Mouse (Mus musculus): ENCODE measurements around the gene Gm20521. TPM values are rescaled to one million over a fixed set of nuclear protein-coding genes. Genes with fewer than 3 reads are reported as not detected.

Gm20521 gene
- not detected for polyA plus RNA-seq (2014; fragmentation: Illumina TruSeq; extraction: RNeasy Lipid Tissue Mini Kit (QIAGEN cat#74804); ENCODE audit: low read depth, low replicate concordance)

GRCm38 (mm10) chr14:54883154-54884021 is at the start of gene Gm20521, which contains the start of gene Bcl2l2:
Gene Gm20521, plus strand, starts transcription at chr14:54883441.
Gene Bcl2l2, plus strand, starts transcription at chr14:54883377.

DNA sequence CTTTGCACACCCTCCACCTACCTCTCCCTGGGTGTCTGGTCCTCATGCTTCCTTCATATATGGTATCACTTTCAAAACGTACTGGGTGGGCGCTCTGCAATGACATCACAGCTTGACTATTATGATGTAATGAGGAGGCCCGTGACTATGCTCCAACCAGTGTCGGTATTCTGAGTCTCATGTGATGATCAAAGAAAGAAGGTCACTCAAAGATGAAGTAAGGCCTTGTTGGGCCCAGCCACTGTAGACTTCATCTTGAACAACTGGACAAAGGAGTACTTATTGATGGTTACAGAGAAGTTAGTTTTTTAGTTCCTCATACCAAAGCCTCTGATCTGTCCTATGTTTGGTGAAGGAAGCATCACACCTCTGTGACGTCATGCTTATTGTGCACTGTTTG is 12.4 kb upstream of the Gm20521 start, which contains the start of gene Homez:
TSS of gene Homez (minus strand) at position 101 of the 400 bp plus-strand sequence.

GRCm38 (mm10) chr14:54877048-54877715 is 6.1 kb upstream of the Gm20521 start, which contains the start of gene Ppp1r3e:
Gene Ppp1r3e, minus strand, starts transcription at chr14:54877550.

GRCm38 (mm10) chr14:54892200-54892599 is 9.0 kb downstream of the Gm20521 start, which contains the start of gene Pabpn1:
Gene Pabpn1, plus strand, starts transcription at chr14:54892500.

DNA sequence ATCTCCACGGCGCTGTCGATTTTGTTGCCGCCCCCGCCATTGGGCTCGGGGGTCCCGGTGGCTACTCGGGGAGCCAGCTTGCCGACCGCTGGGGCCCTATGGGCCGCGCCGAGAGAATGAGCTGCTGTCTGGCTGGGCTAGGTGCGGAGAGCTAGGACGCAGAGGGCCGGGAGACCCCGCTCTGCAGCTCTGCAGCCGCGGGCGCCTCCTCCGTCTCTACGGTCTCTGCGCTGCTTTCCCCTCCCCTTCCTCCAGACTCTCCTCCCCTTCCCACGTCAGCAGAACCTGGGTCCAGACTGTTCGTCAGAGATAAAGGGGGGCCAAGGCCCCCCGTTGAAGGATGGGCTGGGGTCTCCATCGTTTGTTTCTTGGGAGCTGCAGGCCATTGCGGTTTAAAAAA is 29.6 kb downstream of the Gm20521 start, which contains the start of gene Slc22a17:
TSS of gene Slc22a17 (minus strand) at position 247 of the 400 bp plus-strand sequence.

GRCm38 (mm10) chr14:54925349-54926342 is 42.4 kb downstream of the Gm20521 start, which contains the start of gene Efs:
Gene Efs, minus strand, starts transcription at chr14:54926126.

GRCm38 (mm10) chr14:54932645-54933150 is 49.5 kb downstream of the Gm20521 start, which contains the start of gene Il25:
Gene Il25, plus strand, starts transcription at chr14:54932695.

GRCm38 (mm10) chr14:54935904-54936830 is 52.9 kb downstream of the Gm20521 start, which contains the start of gene Cmtm5:
Gene Cmtm5, plus strand, starts transcription at chr14:54936261.

Other genes with a start within 250 kb of the Gm20521 start
- not detected for gene Gm17606, start 242.5 kb upstream of the Gm20521 start, polyA plus RNA-seq (2014; fragmentation: Illumina TruSeq; extraction: RNeasy Lipid Tissue Mini Kit (QIAGEN cat#74804); ENCODE audit: low read depth, low replicate concordance)
- gene Cdh24, start 242.1 kb upstream of the Gm20521 start, polyA plus RNA-seq (2014; fragmentation: Illumina TruSeq; extraction: RNeasy Lipid Tissue Mini Kit (QIAGEN cat#74804); ENCODE audit: low read depth, low replicate concordance) = 0.58 TPM
- gene 1700123O20Rik, start 197.2 kb upstream of the Gm20521 start, polyA plus RNA-seq (2014; fragmentation: Illumina TruSeq; extraction: RNeasy Lipid Tissue Mini Kit (QIAGEN cat#74804); ENCODE audit: low read depth, low replicate concordance) = 15.0 TPM
- gene Acin1, start 196.5 kb upstream of the Gm20521 start, polyA plus RNA-seq (2014; fragmentation: Illumina TruSeq; extraction: RNeasy Lipid Tissue Mini Kit (QIAGEN cat#74804); ENCODE audit: low read depth, low replicate concordance) = 103 TPM
- gene Gm29776, start 184.6 kb upstream of the Gm20521 start, polyA plus RNA-seq (2014; fragmentation: Illumina TruSeq; extraction: RNeasy Lipid Tissue Mini Kit (QIAGEN cat#74804); ENCODE audit: low read depth, low replicate concordance) = not detected
- gene Cebpe, start 171.3 kb upstream of the Gm20521 start, polyA plus RNA-seq (2014; fragmentation: Illumina TruSeq; extraction: RNeasy Lipid Tissue Mini Kit (QIAGEN cat#74804); ENCODE audit: low read depth, low replicate concordance) = not detected
- gene Slc7a8, start 101.5 kb upstream of the Gm20521 start, polyA plus RNA-seq (2014; fragmentation: Illumina TruSeq; extraction: RNeasy Lipid Tissue Mini Kit (QIAGEN cat#74804); ENCODE audit: low read depth, low replicate concordance) = 2.3 TPM
- gene Rnf212b, start 69.3 kb upstream of the Gm20521 start, polyA plus RNA-seq (2014; fragmentation: Illumina TruSeq; extraction: RNeasy Lipid Tissue Mini Kit (QIAGEN cat#74804); ENCODE audit: low read depth, low replicate concordance) = not detected
- gene Homez, start 12.5 kb upstream of the Gm20521 start, polyA plus RNA-seq (2014; fragmentation: Illumina TruSeq; extraction: RNeasy Lipid Tissue Mini Kit (QIAGEN cat#74804); ENCODE audit: low read depth, low replicate concordance) = 4.2 TPM
- 6.7 TPM for gene Ppp1r3e, start 5.9 kb upstream of the Gm20521 start, polyA plus RNA-seq (2014; fragmentation: Illumina TruSeq; extraction: RNeasy Lipid Tissue Mini Kit (QIAGEN cat#74804); ENCODE audit: low read depth, low replicate concordance)
- 44.0 TPM for gene Bcl2l2, start 64 bp upstream of the Gm20521 start, polyA plus RNA-seq (2014; fragmentation: Illumina TruSeq; extraction: RNeasy Lipid Tissue Mini Kit (QIAGEN cat#74804); ENCODE audit: low read depth, low replicate concordance)
- gene Pabpn1, start 9.1 kb downstream of the Gm20521 start, polyA plus RNA-seq (2014; fragmentation: Illumina TruSeq; extraction: RNeasy Lipid Tissue Mini Kit (QIAGEN cat#74804); ENCODE audit: low read depth, low replicate concordance) = 80.5 TPM
- 7.5 TPM for gene Slc22a17, start 29.7 kb downstream of the Gm20521 start, polyA plus RNA-seq (2014; fragmentation: Illumina TruSeq; extraction: RNeasy Lipid Tissue Mini Kit (QIAGEN cat#74804); ENCODE audit: low read depth, low replicate concordance)
- gene Efs, start 42.7 kb downstream of the Gm20521 start, polyA plus RNA-seq (2014; fragmentation: Illumina TruSeq; extraction: RNeasy Lipid Tissue Mini Kit (QIAGEN cat#74804); ENCODE audit: low read depth, low replicate concordance) = 2.7 TPM
- not detected for gene Il25, start 49.3 kb downstream of the Gm20521 start, polyA plus RNA-seq (2014; fragmentation: Illumina TruSeq; extraction: RNeasy Lipid Tissue Mini Kit (QIAGEN cat#74804); ENCODE audit: low read depth, low replicate concordance)
- gene Cmtm5, start 52.8 kb downstream of the Gm20521 start, polyA plus RNA-seq (2014; fragmentation: Illumina TruSeq; extraction: RNeasy Lipid Tissue Mini Kit (QIAGEN cat#74804); ENCODE audit: low read depth, low replicate concordance) = 1.1 TPM
- 19,749 TPM for gene Myh6, start 83.5 kb downstream of the Gm20521 start, polyA plus RNA-seq (2014; fragmentation: Illumina TruSeq; extraction: RNeasy Lipid Tissue Mini Kit (QIAGEN cat#74804); ENCODE audit: low read depth, low replicate concordance)
- gene Gm17428, start 93.5 kb downstream of the Gm20521 start, polyA plus RNA-seq (2014; fragmentation: Illumina TruSeq; extraction: RNeasy Lipid Tissue Mini Kit (QIAGEN cat#74804); ENCODE audit: low read depth, low replicate concordance) = not detected
- gene Myh7, start 111.2 kb downstream of the Gm20521 start, polyA plus RNA-seq (2014; fragmentation: Illumina TruSeq; extraction: RNeasy Lipid Tissue Mini Kit (QIAGEN cat#74804); ENCODE audit: low read depth, low replicate concordance) = 68.0 TPM
- 34.7 TPM for gene Ngdn, start 132.0 kb downstream of the Gm20521 start, polyA plus RNA-seq (2014; fragmentation: Illumina TruSeq; extraction: RNeasy Lipid Tissue Mini Kit (QIAGEN cat#74804); ENCODE audit: low read depth, low replicate concordance)
- 2.3 TPM for gene Zfhx2, start 208.9 kb downstream of the Gm20521 start, polyA plus RNA-seq (2014; fragmentation: Illumina TruSeq; extraction: RNeasy Lipid Tissue Mini Kit (QIAGEN cat#74804); ENCODE audit: low read depth, low replicate concordance)
- 17.0 TPM for gene Thtpa, start 211.3 kb downstream of the Gm20521 start, polyA plus RNA-seq (2014; fragmentation: Illumina TruSeq; extraction: RNeasy Lipid Tissue Mini Kit (QIAGEN cat#74804); ENCODE audit: low read depth, low replicate concordance)
- gene Ap1g2, start 223.2 kb downstream of the Gm20521 start, polyA plus RNA-seq (2014; fragmentation: Illumina TruSeq; extraction: RNeasy Lipid Tissue Mini Kit (QIAGEN cat#74804); ENCODE audit: low read depth, low replicate concordance) = 8.4 TPM
- 0.16 TPM for gene Jph4, start 233.5 kb downstream of the Gm20521 start, polyA plus RNA-seq (2014; fragmentation: Illumina TruSeq; extraction: RNeasy Lipid Tissue Mini Kit (QIAGEN cat#74804); ENCODE audit: low read depth, low replicate concordance)